Mouse (Mus musculus) A20 (cell line): ENCODE results near the gene Vmn2r87.
"Not testable (repeated sequence)": the region's sequence is repeated elsewhere in the genome, so short reads cannot be mapped to it uniquely, and the experiment has no call there.

Experiments
- DNase-seq: peaks from one replicate; pipeline ENCODE4 v3.0.0-alpha.2; 2011; ENCODE audit warnings: low read depth, low spot score

Gene Vmn2r87

GRCm38 (mm10) chr10:130497296-130497695 lies at the start of gene Vmn2r87:
Vmn2r87 (minus strand) TSS chr10:130497396.
- no peak for DNase-seq

DNA sequence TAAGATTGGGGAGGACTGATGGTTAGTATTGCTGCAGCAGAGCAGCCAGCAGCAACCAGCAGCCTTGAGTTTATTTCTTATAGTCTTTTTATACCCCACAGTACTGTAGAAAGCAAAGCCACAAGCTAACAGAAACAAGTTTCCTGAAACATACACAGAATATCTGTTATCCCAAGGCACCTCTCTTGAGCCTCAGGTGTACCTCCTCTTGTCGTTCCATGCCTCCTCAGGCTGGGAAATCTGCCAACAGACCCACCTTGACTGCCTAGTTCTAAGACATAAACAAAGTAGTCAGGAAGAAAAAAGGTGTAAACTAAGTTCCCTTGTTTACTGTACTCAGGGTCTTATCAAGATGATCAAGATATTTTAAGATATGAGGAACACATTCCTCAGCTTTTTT lies 47.1 kb upstream of the Vmn2r87 start:
- not testable (repeated sequence) for DNase-seq

- DNase-seq = peak; percentile 92
Measured at GRCm38 (mm10) chr10:130541931-130542691, 44.9 kb upstream of the Vmn2r87 start.

DNA sequence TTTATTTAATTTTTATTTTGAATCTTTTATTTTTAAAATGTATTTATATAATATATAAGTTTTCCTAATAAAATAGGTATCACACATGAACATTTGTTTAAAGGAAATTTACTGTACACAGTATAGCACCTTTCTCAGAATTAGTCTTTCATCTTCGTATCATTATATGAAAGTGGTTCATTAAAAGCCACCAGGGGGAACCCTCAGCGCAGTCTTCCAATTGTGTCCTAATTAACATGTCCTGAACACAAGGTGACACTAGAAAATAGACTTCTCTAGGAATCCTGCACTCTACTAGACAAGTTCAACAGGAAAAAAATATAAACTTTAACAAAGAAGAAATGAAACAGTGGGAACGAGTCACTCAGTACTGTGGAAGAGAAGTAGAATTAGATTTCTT lies 38.9 kb upstream of the Vmn2r87 start:
- DNase-seq = peak; percentile 69

GRCm38 (mm10) chr10:130527926-130528325 lies 30.7 kb upstream of the Vmn2r87 start:
- DNase-seq = no peak

DNA sequence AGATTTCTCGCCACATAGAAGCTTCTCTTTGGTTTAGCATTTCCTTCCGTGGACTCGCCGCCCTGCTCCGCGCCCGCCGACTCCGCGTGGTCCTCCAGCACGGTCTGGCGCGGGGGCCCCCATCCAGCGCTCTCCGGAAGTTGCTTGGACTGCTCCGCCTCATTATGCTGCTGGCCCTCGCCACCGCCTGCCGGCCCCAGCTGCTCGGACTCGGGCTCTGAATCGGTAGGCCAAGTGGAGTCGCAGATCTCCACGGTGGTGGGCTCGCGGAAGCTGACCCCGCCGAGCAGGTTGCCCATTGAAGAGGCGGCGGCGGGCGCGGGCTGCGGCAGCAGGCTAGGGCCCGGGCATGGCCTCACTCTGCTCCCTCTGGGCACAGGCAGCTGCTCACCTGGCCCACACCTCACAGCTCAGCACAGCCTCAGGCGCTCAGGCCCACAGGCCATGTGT lies 26.9 kb downstream of the Vmn2r87 start:
- no peak for DNase-seq

GRCm38 (mm10) chr10:130455950-130456349 lies 41.2 kb downstream of the Vmn2r87 start, which contains the start of gene Vmn2r86:
Vmn2r86 (minus strand) TSS chr10:130456050.
- DNase-seq = not testable (repeated sequence)

- no peak for DNase-seq
Measured at GRCm38 (mm10) chr10:130444776-130445175, 52.4 kb downstream of the Vmn2r87 start.

DNA sequence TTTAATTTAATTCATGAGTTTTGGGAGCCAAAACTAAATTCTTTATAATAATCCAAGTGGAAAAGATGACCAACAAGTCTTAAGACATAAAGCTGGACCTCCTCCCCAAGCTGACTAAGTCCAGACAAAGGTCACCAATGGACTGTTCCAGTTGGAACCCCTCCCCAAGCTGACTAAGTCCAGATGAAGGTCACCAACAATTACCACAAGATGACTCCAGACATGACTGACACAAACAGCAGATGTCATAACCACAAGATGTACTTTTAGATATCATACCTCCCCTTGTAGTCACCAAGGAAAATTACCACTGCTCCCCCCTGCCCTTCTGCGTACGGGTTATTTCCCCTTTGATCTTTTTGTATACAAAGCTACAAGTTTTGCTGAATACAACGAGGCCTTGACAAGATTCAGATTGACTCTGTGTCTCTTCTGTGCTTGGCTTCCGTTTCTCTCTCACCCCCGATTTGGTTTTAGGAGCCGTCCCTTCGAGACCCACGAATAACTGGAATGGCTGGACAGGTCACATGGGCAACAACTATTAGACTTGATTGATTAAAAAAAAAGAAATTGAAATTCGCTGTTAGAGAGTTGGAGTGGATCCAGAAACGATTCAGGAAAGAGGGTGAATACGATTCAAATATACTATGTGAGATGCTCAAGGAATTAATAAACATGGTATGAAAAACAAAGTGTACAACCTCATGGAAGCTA lies 62.9 kb downstream of the Vmn2r87 start:
- not testable (repeated sequence) for DNase-seq

- not testable (repeated sequence) for DNase-seq
Measured at GRCm38 (mm10) chr10:130429603-130430002, 67.6 kb downstream of the Vmn2r87 start, which contains the start of gene Vmn2r85. Vmn2r85 (minus strand) TSS chr10:130429703.

DNA sequence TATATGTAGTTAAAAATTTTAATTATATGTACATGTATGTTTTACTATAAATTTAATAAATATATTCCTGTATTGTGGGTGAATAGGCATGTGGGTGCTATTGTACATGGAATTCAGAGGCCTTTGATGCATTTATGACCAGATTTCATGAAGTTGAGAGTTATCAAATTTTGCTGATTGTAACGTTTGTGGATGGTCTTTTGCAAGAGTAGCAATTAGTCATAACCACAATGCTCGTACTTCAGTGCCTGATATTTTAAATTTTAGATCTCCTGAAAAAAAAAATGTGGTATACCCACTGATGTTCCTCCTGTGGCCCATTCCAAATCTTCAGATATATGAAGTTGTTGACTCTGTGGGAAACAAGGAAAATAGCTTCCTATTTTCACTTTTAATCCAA lies 74.8 kb downstream of the Vmn2r87 start:
- not testable (repeated sequence) for DNase-seq
